Mouse (Mus musculus): ENCODE measurements around the gene Dab2. TPM values are rescaled to one million over a fixed set of nuclear protein-coding genes. Genes with fewer than 3 reads are reported as not detected.

Dab2 gene
- polyA plus RNA-seq, 1 experiment from 2014 or later = 53.0 TPM

DNA sequence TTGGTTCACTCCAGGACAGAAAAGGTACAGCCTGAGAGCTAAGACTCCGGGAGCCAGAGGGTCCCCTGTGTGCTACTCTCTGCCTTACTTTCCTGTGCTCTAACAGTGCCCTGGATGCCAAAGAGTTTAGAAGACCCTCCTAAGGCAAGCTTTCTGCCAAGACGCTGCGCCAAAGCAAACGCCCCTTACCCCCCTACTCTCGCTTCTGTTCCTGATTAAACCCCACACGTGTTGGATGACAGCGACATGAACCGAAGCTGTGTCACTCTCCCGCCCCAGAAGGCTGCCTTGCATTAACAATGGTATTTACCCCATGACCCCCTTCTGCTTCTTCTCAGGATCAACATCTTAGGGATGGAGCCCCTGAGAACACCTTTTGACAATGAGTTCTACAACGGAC is 167.4 kb downstream of the Dab2 start:
- peaks cover 4% of the 10 kb centered on the region; the same call in 1 of the 2 replicates for H3K4me1 ChIP-seq (replicated peaks)
- H3K4me3 ChIP-seq (replicated peaks) = no peak overlapping the region
- no peak overlapping the region; the same call in 1 of the 2 replicates for H3K4me2 ChIP-seq
- no peak overlapping the region for H3K27ac ChIP-seq
- no peaks in the 10 kb centered on the region for H3K36me3 ChIP-seq
- 48% methylated on average over 10 of the region's 10 CpGs for WGBS
- no peaks in the 10 kb centered on the region for H3K27me3 ChIP-seq
- H3K9me3 ChIP-seq = no peaks in the 10 kb centered on the region
- no peak for ATAC-seq (ENCODE audit: insufficient number of reproducible peaks, insufficient read depth, low FRiP score, low TSS enrichment, low read depth)
- H3K9ac ChIP-seq (replicated peaks) = no peak overlapping the region

DNA sequence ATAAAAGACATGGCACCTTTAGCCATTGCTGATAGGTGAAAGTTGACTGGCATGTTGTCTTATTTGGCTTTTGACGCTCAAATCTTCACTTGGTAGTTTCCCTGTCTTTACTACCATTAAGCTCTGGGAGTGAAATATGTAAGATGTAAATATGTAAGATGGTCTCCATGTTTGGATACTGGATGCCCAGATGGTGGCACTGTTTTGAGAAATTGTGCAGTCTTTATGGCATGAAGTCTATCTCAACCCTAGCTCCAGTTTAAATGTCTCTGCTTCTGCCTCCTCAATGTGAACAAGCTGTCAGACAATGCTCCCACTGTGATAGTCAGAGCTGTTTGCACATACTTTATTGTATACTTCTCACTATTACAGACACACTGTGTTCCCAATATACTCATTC is 169.3 kb downstream of the Dab2 start:
- no peak overlapping the region for H3K4me2 ChIP-seq
- H3K9ac ChIP-seq (replicated peaks) = no peak overlapping the region
- no peak for ATAC-seq (ENCODE audit: insufficient number of reproducible peaks, insufficient read depth, low FRiP score, low TSS enrichment, low read depth)
- no peaks in the 10 kb centered on the region for H3K27me3 ChIP-seq
- 95% methylated on average over 1 of the region's 1 CpGs for WGBS
- no peaks in the 10 kb centered on the region for H3K9me3 ChIP-seq
- H3K4me3 ChIP-seq (replicated peaks) = no peak overlapping the region
- H3K36me3 ChIP-seq = no peaks in the 10 kb centered on the region
- H3K4me1 ChIP-seq (replicated peaks) = peaks cover 4% of the 10 kb centered on the region; the same call in 1 of the 2 replicates
- no peak overlapping the region for H3K27ac ChIP-seq

GRCm38 (mm10) chr15:6469384-6469783 is 169.8 kb downstream of the Dab2 start:
- no peak overlapping the region for H3K4me2 ChIP-seq
- 67% methylated on average over 3 of the region's 3 CpGs for WGBS
- H3K9me3 ChIP-seq = no peaks in the 10 kb centered on the region
- no peak overlapping the region for H3K4me3 ChIP-seq (replicated peaks)
- no peak for ATAC-seq (ENCODE audit: insufficient number of reproducible peaks, insufficient read depth, low FRiP score, low TSS enrichment, low read depth)
- no peak overlapping the region for H3K27ac ChIP-seq
- no peaks in the 10 kb centered on the region for H3K27me3 ChIP-seq
- no peaks in the 10 kb centered on the region for H3K36me3 ChIP-seq
- peaks cover 4% of the 10 kb centered on the region; the same call in 1 of the 2 replicates for H3K4me1 ChIP-seq (replicated peaks)
- H3K9ac ChIP-seq (replicated peaks) = no peak overlapping the region

- Histone ChIP-seq H3K9me3 (peaks cover 4% of the 10 kb centered on the region; the same call in 1 of the 2 replicates), H3K27me3 (no peaks in the 10 kb centered on the region), H3K36me3 (no peaks in the 10 kb centered on the region), H3K4me2 (no peak overlapping the region), H3K4me1 (replicated peaks) (no peaks in the 10 kb centered on the region), H3K27ac (no peak overlapping the region), H3K9ac (replicated peaks) (no peak overlapping the region), H3K4me3 (replicated peaks) (no peak overlapping the region)
- 74% methylated on average over 3 of the region's 3 CpGs for WGBS
- ATAC-seq (ENCODE audit: insufficient number of reproducible peaks, insufficient read depth, low FRiP score, low TSS enrichment, low read depth) = no peak
Measured at GRCm38 (mm10) chr15:6483561-6483960, 184.0 kb downstream of the Dab2 start.

Other genes with a start within 250 kb of the Dab2 start
- gene C9, start 145.5 kb downstream of the Dab2 start, polyA plus RNA-seq (2016; fragmentation: Nextera tagmentation; extraction: Ambion mirVana) = not detected in 2 replicates
- gene Fyb, start 223.1 kb downstream of the Dab2 start, polyA plus RNA-seq (2016; fragmentation: Nextera tagmentation; extraction: Ambion mirVana) = 3.4 and 3.8 TPM in 2 replicates

Measured in limb, embryonic 12.5 days (tissue).